Mouse (Mus musculus) liver, embryonic 13.5 days (tissue): ENCODE results near the gene Fgfbp1. TPM values are rescaled to one million over a fixed set of nuclear protein-coding genes. Genes with fewer than 3 reads are reported as not detected.

ENCODE experiments used
- ATAC-seq: fragments of 200-750 bp; cut with Nextera tagmentation; 2 replicates; pipeline ENCODE4 v1.8.0; 2017; ENCODE audit warnings: low read depth, mild to moderate bottlenecking, moderate number of reproducible peaks, moderate library complexity
- DNase-seq: peaks from one replicate; pipeline ENCODE4 v3.0.0; 2022
- H3K27ac ChIP-seq: fragments of 300-500 bp; sonication (generic); 2 replicates; pipeline ENCODE4 v1.5.1; 2015; ENCODE audit warnings: moderate library complexity, mild to moderate bottlenecking, inconsistent platforms
- H3K27me3 ChIP-seq: fragments of 300-500 bp; sonication (generic); 2 replicates; pipeline ENCODE4 v1.6.1; 2015; ENCODE audit warnings: mild to moderate bottlenecking, inconsistent platforms
- H3K36me3 ChIP-seq: fragments of 300-500 bp; sonication (generic); 2 replicates; pipeline ENCODE4 v1.6.1; 2015; ENCODE audit warnings: mild to moderate bottlenecking, inconsistent platforms
- H3K4me1 ChIP-seq: fragments of 300-500 bp; sonication (generic); replicated peaks from 2 replicates; pipeline ENCODE4 v1.6.1; 2015; ENCODE audit warnings: inconsistent platforms
- H3K4me2 ChIP-seq: fragments of 300-500 bp; sonication (generic); 2 replicates; pipeline ENCODE4 v1.6.1; 2015; ENCODE audit warnings: inconsistent platforms, mild to moderate bottlenecking, moderate library complexity
- H3K4me3 ChIP-seq: fragments of 300-500 bp; sonication (generic); replicated peaks from 2 replicates; pipeline ENCODE4 v1.5.1; 2015; ENCODE audit warnings: mild to moderate bottlenecking, inconsistent platforms
- H3K9ac ChIP-seq: fragments of 300-500 bp; sonication (generic); 2 replicates; pipeline ENCODE4 v1.6.1; 2015; ENCODE audit warnings: mild to moderate bottlenecking, inconsistent platforms
- H3K9me3 ChIP-seq: fragments of 300-500 bp; sonication (generic); replicated peaks from 2 replicates; pipeline ENCODE4 v1.6.1; 2016; ENCODE audit warnings: inconsistent platforms
- WGBS: fragments of 180-500 bp; shearing (Covaris S2); methylation state at CpG from one replicate; pipeline ENCODE4 v1.1.7; 2015; ENCODE audit not compliant: insufficient replicate concordance; 5-methylcytosine and 5-hydroxymethylcytosine counted together
- polyA plus RNA-seq: library from polyadenylated mRNA; unstranded; fragments of >200 nt; fragmentation: Nextera tagmentation; extraction: Ambion mirVana; gene quantifications from 2 replicates; pipeline ENCODE4 v1.2.1, GENCODE M21; 2015

The Fgfbp1 gene
- 0.08 TPM in 1 of 2 replicates, not detected in the other for polyA plus RNA-seq

GRCm38 (mm10) chr5:43981620-43982019 lies at the start of gene Fgfbp1:
Fgfbp1 (minus strand) TSS chr5:43981779.
- ATAC-seq (no peak), DNase-seq (no peak)
- Histone ChIP-seq H3K9ac (no peak within 1 kb of the TSS), H3K4me2 (no peak within 1 kb of the TSS), H3K27me3 (no peaks in the 10 kb centered on the region), H3K27ac (no peak within 1 kb of the TSS), H3K9me3 (no peaks in the 10 kb centered on the region), H3K4me1 (no peaks in the 10 kb centered on the region), H3K4me3 (no peak within 1 kb of the TSS), H3K36me3 (no peaks in the 10 kb centered on the region)
- 50% methylated on average over 4 of the region's 4 CpGs for WGBS

- Histone ChIP-seq H3K9me3 (no peaks in the 10 kb centered on the region), H3K9ac (no peak overlapping the region), H3K36me3 (no peaks in the 10 kb centered on the region), H3K27ac (no peak overlapping the region), H3K4me3 (no peak overlapping the region), H3K4me2 (no peak overlapping the region), H3K4me1 (no peaks in the 10 kb centered on the region; the same call in 1 of the 2 replicates), H3K27me3 (no peaks in the 10 kb centered on the region)
- DNase-seq (no peak), ATAC-seq (no peak)
- WGBS, result 71% methylated on average over 9 of the region's 9 CpGs
These were observed 16.9 kb upstream of the Fgfbp1 start for GRCm38 (mm10) chr5:43998295-43998989.

- DNase-seq (no peak), ATAC-seq (no peak)
- Histone ChIP-seq H3K9ac (no peak overlapping the region), H3K4me1 (no peaks in the 10 kb centered on the region; the same call in 1 of the 2 replicates), H3K27me3 (no peaks in the 10 kb centered on the region), H3K27ac (no peak overlapping the region), H3K9me3 (no peaks in the 10 kb centered on the region), H3K4me3 (no peak overlapping the region), H3K4me2 (no peak overlapping the region), H3K36me3 (no peaks in the 10 kb centered on the region)
- WGBS, result 71% methylated on average over 8 of the region's 8 CpGs
These were observed 16.0 kb upstream of the Fgfbp1 start for GRCm38 (mm10) chr5:43997626-43998025.

GRCm38 (mm10) chr5:43996162-43996561 lies 14.6 kb upstream of the Fgfbp1 start:
- Histone ChIP-seq H3K4me1 (no peaks in the 10 kb centered on the region; the same call in 1 of the 2 replicates), H3K27ac (no peak overlapping the region), H3K4me2 (no peak overlapping the region), H3K27me3 (no peaks in the 10 kb centered on the region), H3K9ac (no peak overlapping the region), H3K36me3 (no peaks in the 10 kb centered on the region), H3K4me3 (no peak overlapping the region), H3K9me3 (no peaks in the 10 kb centered on the region)
- 21% methylated on average over 4 of the region's 4 CpGs for WGBS
- ATAC-seq, result no peak
- no peak for DNase-seq

- no peaks in the 10 kb centered on the region for H3K27me3 ChIP-seq
- no peak overlapping the region for H3K4me3 ChIP-seq
- no peaks in the 10 kb centered on the region for H3K36me3 ChIP-seq
- no peak overlapping the region for H3K4me2 ChIP-seq
- DNase-seq, result no peak
- no peak for ATAC-seq
- no peak overlapping the region for H3K9ac ChIP-seq
- WGBS, result 70% methylated on average over 2 of the region's 2 CpGs
- no peaks in the 10 kb centered on the region; the same call in 1 of the 2 replicates for H3K4me1 ChIP-seq
- H3K9me3 ChIP-seq, result no peaks in the 10 kb centered on the region
- no peak overlapping the region for H3K27ac ChIP-seq
These were observed 13.4 kb upstream of the Fgfbp1 start for GRCm38 (mm10) chr5:43994981-43995380.

GRCm38 (mm10) chr5:43990316-43990715 lies 8.7 kb upstream of the Fgfbp1 start:
- Histone ChIP-seq H3K36me3 (no peaks in the 10 kb centered on the region), H3K9me3 (no peaks in the 10 kb centered on the region), H3K4me1 (no peaks in the 10 kb centered on the region), H3K9ac (no peak overlapping the region), H3K4me3 (no peak overlapping the region), H3K4me2 (no peak overlapping the region), H3K27me3 (no peaks in the 10 kb centered on the region), H3K27ac (no peak overlapping the region)
- ATAC-seq, result no peak
- 37% methylated on average over 6 of the region's 6 CpGs for WGBS
- no peak for DNase-seq

GRCm38 (mm10) chr5:43989017-43989416 lies 7.4 kb upstream of the Fgfbp1 start:
- no peak for ATAC-seq
- Histone ChIP-seq H3K9me3 (no peaks in the 10 kb centered on the region), H3K4me3 (no peak overlapping the region), H3K27me3 (no peaks in the 10 kb centered on the region), H3K36me3 (no peaks in the 10 kb centered on the region), H3K9ac (no peak overlapping the region), H3K27ac (no peak overlapping the region), H3K4me2 (no peak overlapping the region), H3K4me1 (no peaks in the 10 kb centered on the region)
- 62% methylated on average over 5 of the region's 5 CpGs for WGBS
- DNase-seq, result no peak

GRCm38 (mm10) chr5:43986212-43986611 lies 4.6 kb upstream of the Fgfbp1 start:
- DNase-seq (no peak), ATAC-seq (no peak)
- H3K27ac ChIP-seq, result no peak overlapping the region
- no peaks in the 10 kb centered on the region for H3K36me3 ChIP-seq
- H3K9me3 ChIP-seq, result no peaks in the 10 kb centered on the region
- no peak overlapping the region for H3K9ac ChIP-seq
- no peak overlapping the region for H3K4me2 ChIP-seq
- no peak overlapping the region for H3K4me3 ChIP-seq
- no peaks in the 10 kb centered on the region for H3K27me3 ChIP-seq
- H3K4me1 ChIP-seq, result no peaks in the 10 kb centered on the region

GRCm38 (mm10) chr5:43982896-43983295 lies 1.3 kb upstream of the Fgfbp1 start:
- H3K27ac ChIP-seq, result no peak overlapping the region
- H3K36me3 ChIP-seq, result no peaks in the 10 kb centered on the region
- 39% methylated on average over 1 of the region's 1 CpGs for WGBS
- H3K4me2 ChIP-seq, result no peak overlapping the region
- DNase-seq (no peak), ATAC-seq (no peak)
- no peak overlapping the region for H3K9ac ChIP-seq
- H3K9me3 ChIP-seq, result no peaks in the 10 kb centered on the region
- no peaks in the 10 kb centered on the region for H3K4me1 ChIP-seq
- H3K27me3 ChIP-seq, result no peaks in the 10 kb centered on the region
- H3K4me3 ChIP-seq, result no peak overlapping the region

GRCm38 (mm10) chr5:43980397-43980796 lies 1.2 kb downstream of the Fgfbp1 start:
- H3K4me3 ChIP-seq, result no peak overlapping the region
- no peaks in the 10 kb centered on the region for H3K9me3 ChIP-seq
- H3K9ac ChIP-seq, result no peak overlapping the region
- no peak overlapping the region for H3K27ac ChIP-seq
- no peaks in the 10 kb centered on the region for H3K36me3 ChIP-seq
- H3K4me1 ChIP-seq, result no peaks in the 10 kb centered on the region
- DNase-seq (no peak), ATAC-seq (no peak)
- H3K4me2 ChIP-seq, result no peak overlapping the region
- 60% methylated on average over 2 of the region's 2 CpGs for WGBS
- no peaks in the 10 kb centered on the region for H3K27me3 ChIP-seq

- Histone ChIP-seq H3K36me3 (no peaks in the 10 kb centered on the region), H3K4me3 (no peak overlapping the region), H3K4me2 (no peak overlapping the region), H3K9ac (no peak overlapping the region), H3K9me3 (no peaks in the 10 kb centered on the region), H3K27ac (no peak overlapping the region), H3K4me1 (no peaks in the 10 kb centered on the region), H3K27me3 (no peaks in the 10 kb centered on the region)
- ATAC-seq (no peak), DNase-seq (no peak)
- 54% methylated on average over 1 of the region's 1 CpGs for WGBS
These were observed 4.6 kb downstream of the Fgfbp1 start for GRCm38 (mm10) chr5:43976821-43977561.

- DNase-seq (no peak), ATAC-seq (no peak)
- Histone ChIP-seq H3K4me2 (no peak overlapping the region), H3K4me1 (no peaks in the 10 kb centered on the region; the same call in 1 of the 2 replicates), H3K9ac (no peak overlapping the region), H3K9me3 (no peaks in the 10 kb centered on the region), H3K4me3 (no peak overlapping the region), H3K36me3 (no peaks in the 10 kb centered on the region), H3K27me3 (no peaks in the 10 kb centered on the region), H3K27ac (no peak overlapping the region)
- 66% methylated on average over 6 of the region's 6 CpGs for WGBS
These were observed 7.4 kb downstream of the Fgfbp1 start for GRCm38 (mm10) chr5:43974166-43974565.
